Mouse (Mus musculus) hematopoietic stem cell, adult 5-6 weeks (primary cell): Measurements from ENCODE around the gene Grik3. TPM values are rescaled to one million over a fixed set of nuclear protein-coding genes. Genes with fewer than 3 reads are reported as not detected.
"Not testable (repeated sequence)": the region's sequence is repeated elsewhere in the genome, so short reads cannot be mapped to it uniquely, and the experiment has no call there.

Experiments
- ATAC-seq, 2 experiments: fragments of 125-278 bp in 1 of 2; replicated peaks in 1 of 2; 2 replicates each; pipeline ENCODE4 v1.8.0; 2016 to 2017; ENCODE audit warnings: inconsistent platforms in 2 of 2, mild to moderate bottlenecking in 2 of 2, moderate number of reproducible peaks in 2 of 2, low read depth in 1 of 2, moderate TSS enrichment in 1 of 2; ENCODE audit not compliant: low FRiP score in 2 of 2, poor library complexity in 2 of 2, severe bottlenecking in 2 of 2, insufficient read depth in 1 of 2, low TSS enrichment in 1 of 2
- total RNA-seq: library from RNA; stranded (forward); fragments of 172-1452, 232-1000 nt; gene quantifications from 2 replicates; pipeline ENCODE4 v1.2.3, GENCODE M21; 2017

Grik3 gene
- total RNA-seq, 1 experiment from 2014 or later: not detected

DNA sequence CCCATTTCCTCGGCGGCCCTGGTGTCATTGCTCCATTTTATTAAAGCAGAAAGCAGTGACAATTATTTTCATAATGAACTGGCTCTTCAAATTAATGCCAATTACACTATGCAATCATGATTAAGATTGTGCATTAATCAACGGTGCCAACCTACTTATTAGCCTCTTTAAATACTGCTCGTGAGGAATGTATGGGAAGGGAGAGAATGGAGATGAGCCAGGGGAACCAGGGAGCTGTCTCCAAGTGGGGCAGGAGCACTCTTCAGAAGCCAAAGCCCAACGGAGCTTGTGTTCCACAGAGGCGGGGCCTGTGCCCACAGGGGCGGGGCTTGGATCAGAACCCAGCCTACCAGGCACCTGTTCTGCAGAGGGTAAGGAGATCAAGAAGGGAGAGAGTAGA lies 114.0 kb downstream of the Grik3 start:
- no peak for ATAC-seq

DNA sequence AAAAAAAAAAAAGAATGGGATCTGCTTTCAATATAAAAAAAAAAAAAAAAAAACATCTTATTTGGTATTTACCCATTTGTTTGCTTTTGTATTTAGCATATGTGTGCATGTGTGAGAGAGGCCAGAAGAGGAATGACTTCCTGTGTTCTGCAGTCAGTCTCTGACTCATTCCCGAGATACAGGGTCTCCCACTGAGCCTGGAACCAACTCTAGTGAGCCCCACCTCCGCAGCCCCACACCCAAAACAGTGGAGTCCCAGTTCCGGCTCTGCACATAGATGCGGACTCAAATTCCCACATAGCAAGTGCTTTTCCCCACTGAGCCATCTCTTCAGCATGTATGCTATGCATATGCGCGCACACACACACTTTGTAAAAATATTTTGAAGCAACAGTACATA lies 115.6 kb downstream of the Grik3 start:
- ATAC-seq: no peak

DNA sequence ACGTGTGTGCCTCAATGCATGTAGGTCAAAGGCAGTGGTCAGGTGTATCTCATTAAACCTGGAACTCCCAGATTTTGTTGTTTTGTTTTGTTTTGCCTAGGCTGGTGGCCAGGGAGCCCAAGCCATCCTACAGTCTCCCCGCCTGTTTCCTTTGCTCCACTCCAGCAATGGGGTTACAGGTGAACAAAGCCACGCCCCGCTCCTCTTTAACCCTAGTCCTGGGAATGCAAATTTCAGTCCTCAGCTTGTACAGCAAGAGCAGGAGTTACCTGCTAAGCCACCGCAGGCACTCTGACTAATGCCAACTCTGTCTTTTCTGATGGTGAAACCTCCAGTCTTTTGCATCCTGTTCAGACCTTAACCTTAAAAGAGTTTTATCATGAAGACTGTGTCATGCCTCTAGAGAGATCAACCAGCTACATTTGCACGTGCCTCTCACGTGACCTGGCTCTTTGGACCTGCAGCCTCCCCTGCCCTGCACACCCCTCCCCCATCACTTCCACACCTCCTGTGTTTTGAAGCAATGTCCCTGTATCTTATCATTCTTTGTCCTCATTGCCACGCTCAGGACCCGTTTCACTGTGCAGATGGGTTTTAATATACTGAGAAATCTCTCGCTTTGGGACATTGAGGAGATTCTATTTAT lies 117.0 kb downstream of the Grik3 start:
- no peak for ATAC-seq

DNA sequence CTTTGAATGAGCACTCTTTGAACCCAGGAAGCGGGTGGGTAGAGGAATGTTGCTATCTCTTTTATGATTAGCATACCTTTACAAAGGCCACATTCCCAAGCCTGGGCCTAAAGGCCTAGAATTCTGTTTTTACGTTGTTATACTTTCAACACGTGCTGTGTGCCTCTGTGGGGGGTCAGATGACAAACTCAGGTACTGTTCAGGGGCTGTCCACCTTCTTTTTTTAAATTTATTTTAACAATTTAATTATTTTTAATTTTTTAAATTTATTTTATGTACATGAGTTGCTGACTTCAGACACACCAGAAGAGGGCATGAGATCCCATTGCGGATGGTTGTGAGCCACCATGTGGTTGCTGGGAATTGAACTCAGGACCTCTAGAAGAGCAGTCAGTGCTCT lies 118.4 kb downstream of the Grik3 start:
- not testable (repeated sequence) for ATAC-seq

DNA sequence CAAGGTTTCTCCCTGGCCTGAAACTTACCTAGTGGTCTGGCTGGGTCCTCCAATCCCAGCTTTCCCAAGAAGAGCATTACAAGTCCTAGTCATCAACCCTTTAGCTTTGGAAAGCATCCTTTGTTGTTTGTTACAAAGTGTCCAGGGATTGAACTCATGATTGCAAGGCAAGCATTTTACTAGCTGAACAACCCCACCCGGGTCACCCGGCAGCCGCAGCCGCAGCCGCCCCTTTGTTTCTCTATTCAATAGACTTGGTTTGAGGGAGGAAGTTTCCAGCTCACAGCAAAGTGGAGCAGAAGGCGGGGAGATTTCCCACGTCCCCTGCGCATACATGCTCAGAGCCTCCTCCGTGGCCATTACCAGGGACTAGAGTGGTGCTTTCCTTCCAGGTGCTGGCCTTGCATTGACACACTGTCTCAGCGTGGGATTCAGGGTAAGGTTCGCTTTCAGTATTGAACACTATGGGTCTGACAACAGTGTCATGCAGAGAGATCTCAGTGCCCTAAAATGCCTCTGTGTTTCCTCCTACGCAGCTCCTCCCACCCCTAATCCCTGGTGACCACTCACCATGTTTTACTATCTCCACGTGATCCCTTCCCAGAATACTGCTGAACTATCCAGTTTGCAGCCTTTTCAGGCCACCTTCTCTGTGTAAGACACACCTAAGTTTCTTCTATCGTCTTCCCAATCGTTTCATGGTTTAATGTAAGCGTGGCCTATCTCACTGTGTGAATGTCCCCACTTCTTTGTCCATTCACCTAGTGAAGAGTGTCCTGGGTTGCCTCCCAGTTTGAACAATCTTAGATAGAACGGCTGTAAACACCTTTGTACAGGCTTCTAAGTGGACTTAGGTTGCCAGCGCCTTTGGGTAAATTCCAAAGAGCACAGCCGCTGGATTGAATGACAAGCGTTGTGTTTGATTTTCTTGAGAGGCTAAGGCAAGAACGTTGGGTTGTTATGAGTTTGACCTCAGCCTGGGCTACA lies 119.1 kb downstream of the Grik3 start:
- no peak for ATAC-seq

DNA sequence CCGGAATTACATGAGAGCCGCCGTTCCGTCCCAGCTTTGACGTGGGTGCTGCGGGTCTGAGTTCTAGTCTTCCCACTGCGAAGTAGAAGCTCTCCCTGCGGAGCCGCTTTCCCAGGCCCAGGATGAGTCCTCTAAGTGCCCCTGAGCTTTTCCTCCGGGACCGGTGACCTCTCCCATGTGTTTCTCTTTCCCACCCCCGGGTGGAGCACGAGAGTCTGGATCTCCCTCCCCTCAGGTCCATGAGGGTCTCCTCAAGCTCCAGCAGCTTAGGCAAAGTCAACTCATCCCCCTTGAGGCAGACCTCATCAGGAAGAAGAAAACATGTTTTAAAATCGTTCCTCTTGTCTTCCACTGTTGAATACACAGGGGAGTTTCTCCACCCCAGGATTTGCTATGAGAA lies 127.4 kb downstream of the Grik3 start:
- no peak for ATAC-seq

DNA sequence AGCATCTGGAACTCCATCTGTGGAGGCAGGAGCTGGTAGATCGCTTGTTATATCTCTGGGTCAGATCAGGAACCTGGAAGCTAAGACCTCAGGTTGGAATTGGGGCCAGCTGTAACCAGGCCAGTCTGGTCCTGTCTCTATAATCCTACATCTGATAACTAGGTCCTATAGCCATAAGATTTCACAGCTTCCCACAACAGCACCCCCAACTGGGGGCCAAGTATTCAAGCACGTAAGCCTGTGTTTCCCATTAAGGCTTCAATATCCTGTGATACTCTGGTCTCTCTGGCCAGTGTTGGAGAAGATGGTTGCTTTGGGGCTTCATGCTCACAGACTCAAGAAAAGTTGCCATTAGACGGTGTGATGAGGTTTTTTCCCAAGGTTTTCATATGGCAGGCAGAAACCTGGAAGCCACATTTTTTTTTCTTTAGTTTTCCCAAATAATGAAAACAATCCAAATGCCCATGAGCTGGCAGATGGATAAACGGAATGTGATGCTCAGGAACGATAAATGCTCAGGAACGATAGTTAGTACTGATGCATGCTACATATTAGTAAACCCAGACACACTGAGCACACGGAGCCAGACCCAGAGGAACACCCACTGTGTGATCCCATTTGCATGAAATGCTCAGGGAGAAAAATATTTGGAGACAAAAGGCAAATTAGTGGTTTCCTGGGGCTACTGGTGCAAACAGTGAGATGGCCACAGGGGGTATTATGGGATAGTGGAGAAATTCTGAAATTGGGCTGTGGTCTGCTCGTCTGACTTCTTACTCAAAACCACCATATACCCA lies 128.2 kb downstream of the Grik3 start:
- no peak for ATAC-seq

DNA sequence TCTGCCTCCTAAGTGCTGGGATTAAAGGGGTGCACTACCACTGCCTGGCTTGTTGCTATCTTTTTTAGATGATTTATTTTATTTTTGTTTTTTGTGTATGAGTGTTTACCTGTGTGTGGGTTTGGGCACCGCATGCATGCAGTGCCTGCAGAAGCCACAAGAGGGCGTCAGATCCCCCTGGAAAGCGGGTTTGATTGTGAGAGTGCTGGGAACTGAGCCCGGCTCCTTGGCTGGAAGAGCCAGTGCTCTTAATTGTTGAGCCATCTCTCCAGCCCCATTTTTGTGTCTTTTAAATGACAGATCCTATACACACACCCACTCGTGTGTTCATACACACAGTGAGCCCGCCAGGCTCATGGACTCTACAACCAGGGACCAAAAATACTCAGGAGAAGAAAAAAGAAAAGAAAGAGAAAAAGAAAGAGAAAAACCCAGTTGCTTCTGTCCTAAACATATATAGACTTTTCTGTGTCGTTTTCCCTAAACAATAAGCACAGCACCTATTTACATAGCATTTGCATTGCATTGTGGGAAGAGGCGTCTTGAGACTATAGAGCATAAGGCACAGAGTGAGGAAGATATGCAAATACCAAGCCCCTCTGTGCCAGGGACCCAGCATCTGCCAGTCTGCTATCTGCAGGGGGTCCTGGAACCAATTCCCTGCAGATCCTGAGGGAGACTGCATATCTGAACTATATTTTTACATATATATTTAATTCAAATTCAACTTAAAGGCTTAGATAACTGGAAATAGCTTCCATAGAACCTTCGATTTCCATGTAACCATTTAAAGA lies 134.6 kb downstream of the Grik3 start:
- no peak for ATAC-seq

DNA sequence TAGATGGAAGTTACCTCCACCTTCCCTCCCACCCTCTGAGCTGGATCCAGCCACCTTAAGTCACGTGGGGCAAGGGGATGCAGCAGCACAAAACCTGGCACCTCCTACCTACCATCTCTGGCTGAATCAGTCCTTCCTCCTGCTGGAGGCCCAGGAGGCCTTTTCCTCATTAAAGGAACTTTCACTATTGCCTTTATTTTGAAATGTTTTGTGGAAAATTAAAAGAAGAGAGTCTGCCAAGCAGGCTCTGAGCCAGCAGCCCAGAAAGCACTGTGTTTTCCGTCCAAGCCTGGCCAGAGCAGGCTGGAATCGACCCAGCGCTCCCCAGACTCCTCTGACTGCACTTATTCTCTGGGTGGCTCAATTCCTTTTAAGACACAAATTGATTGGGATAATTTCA lies 139.0 kb downstream of the Grik3 start:
- no peak for ATAC-seq

DNA sequence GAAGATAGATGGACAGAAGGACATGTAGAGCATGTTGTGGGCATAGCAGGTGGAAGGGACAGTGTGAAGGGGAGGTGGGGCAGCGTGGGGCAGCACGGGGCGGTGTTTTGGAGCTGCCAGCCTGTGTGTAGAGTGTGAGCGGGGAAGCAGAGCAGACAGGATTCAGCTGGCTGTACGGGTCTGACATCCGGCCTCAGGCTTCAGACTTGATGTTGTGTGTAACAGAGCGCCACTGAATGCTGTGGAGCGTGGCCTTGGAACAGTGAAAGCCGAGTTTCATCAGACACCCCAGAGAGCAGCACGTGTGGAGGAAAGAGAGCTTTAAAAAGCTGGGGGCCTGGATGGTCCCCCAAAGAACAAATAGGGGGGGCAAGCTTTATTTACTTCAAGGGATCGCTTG lies 144.5 kb downstream of the Grik3 start:
- no peak for ATAC-seq

DNA sequence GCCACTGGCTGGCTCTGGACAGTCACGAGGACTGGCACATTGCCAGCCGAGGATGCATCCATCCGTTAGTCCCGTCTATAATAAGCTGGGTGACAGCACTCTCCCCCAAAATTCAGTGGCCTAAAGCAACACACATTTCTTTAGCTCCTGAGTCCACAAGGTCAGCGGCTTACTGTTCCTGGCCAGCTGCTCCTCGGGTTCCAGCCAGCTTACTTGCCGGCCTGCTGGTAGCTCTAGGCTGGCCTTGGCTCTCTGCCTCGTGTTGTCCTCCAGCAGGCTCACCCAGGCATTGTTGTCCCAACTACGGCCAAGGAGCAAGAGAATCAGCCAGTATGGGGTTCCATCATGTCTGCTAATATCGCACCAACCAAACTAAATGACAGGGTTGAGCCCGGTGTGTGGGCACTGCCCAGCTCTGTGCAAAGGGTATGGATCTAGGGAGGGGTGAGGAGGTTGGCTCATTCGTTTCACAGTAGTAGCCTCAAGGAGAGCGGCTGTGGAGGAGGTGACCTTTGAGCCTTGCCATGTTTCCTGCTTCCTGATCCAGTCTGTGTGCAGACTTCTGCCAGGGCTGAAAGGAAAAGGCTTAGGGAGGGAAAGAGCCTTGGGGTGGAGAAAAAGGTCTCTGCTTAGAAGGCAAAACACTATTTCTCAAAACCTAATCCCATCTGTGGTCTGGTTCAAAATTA lies 146.3 kb downstream of the Grik3 start:
- no peak for ATAC-seq

DNA sequence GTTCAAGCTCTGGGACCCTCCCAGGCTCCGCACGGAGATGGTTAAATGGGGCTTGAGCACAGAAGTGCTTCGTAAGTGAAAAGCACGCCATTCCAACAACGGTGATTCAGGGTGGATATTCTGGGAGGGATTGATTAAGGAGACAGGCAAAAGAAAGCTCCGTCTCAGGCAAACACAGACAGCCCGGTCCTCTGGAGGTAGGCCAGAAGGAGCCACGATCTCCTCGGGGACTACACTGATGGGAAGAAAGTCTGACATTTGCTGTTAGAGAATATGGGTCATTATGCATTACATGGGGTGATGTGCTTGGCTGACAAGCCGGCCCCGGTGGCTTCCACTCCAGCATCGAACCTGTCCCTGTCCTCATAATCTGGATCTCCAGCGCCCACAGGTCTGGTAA lies 146.9 kb downstream of the Grik3 start:
- ATAC-seq: no peak

DNA sequence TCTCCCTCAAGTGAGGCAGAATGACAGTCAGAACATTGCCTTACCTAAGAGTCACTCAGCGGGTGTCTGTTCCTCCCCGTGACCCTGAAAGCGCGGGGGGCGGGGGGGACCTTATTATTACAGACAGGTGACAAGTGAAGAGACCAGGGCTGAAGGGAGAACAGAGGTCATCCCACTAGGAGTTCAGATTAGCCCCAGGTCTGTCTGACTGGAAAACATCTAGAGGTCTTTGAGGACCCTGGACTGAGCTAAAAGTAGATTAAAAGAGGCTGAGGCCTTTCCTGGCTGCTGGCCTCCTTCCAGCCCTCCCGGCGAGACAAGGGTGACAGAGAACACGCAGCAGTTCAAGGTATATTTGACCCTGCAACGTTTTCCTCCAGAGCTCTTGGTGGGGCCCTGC lies 150.0 kb downstream of the Grik3 start:
- ATAC-seq: no peak

DNA sequence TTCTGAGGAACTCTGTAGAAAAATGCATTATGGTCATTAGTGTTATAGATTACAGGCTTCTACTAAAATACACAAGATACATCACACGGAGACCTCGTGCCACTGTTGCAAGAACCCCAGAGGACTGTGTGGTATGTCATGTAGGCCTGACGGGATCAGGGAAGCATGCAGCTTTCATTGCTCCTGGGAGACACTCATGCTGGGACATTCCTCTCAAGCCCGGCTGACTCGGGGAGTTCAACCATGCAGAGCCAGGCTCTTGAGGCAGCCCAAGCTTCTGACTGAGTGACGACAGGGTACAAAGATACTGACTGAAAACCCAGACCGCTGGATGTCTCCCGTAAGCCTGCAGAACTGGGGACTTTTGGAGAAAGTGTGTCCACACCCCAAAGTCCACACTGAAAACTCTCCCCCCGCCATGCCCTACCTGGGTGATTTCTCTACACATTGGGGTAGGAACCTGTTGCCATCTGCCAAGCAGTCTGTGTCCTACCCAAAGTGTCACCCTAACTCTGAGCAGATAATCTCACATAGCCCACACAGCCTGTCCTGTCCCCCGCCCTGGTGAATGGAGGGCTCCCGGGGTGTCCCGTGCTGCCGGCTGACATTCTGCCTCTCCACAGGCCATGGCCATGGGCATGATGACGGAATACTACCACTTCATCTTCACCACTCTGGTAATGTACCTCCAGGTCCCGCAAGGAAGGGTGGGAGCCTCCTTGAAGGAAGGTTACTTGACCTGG lies 150.6 kb downstream of the Grik3 start:
- ATAC-seq: no peak

DNA sequence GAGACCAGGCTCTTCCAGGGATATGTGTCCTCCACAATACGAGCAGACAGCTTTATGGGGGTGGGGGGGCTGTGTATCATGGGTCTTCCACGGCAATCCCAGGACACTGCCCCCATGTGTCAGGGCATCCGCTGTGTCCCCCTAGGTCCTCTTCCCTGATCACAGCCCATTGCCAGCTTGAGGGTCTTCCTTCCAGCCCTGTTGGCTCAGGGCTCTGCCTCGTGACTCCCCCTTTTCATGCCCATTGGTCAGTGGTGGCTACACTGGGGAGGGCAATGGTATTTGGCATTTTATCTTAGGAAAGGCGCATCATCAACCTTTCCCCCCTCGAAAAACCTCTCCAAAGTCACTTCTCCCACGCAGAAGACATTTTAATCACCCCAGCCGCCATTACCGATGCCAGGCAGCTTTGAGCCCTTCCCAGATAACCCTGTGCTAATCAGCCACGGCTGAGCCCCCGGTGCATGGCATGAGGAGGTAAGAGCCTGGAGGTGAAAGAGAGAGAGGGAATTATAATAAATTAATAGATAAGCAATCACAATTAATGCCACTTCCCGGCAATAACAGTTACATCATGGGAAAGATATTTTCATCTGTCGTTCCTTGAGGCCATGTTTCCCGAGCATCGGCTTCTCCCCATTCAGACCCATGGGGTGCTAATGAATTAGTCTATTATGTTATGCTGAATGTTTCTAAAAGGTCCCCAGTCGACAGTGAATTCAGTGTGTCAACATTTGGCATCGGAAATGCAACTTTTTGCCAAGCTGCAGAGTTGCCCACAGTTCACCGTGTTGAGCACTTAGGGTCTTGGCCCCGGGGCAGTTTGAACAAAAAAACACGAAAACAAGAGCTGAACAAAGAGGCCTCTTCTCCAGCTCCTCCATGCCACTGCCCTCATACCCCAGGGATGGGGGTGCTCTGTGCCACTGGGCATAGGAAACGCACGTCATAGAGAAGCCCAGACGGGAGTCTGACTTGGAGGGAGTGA lies 154.4 kb downstream of the Grik3 start:
- no peak for ATAC-seq
